Mouse (Mus musculus): ENCODE data around the gene Tead2.

The Tead2 gene

DNA sequence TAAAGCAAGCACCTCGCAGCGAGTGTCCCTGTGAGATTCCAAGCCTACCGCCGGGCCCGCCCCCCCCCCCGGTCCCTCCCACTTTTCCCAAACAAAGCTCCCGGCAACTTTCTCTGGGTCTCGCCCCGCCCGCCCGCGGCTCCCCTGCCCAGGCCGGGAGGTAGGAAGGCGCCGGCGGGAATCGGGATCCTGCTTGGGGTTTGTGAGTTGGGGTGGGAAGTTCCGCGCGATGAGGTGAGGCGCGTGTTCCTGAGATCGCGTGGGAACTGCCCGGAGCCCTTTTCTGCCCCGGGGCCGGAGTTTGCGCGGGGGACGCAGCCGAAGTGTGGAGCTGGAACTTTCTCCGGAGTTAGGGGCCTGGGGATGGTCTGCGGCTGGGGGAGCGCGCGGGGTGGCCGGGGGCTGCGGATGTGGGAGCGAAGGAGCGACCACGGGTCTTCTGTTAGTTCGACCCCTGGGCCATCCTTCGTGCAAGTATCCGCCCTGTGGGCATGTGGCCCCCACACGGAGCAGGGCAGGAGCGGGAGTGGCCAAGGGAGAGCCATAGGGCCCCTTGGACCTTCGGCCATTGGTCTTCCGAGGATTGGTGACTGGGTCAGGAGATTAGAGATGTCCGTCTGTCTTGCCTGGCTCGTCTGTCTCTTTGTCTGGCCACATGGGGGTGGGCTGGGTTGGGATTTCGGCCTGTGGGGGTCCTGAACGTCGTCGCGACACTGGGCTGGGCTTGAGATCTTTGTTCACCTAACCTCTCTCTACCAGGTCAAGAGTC lies at the start of gene Tead2:
Gene Tead2 (plus strand): TSS at position 81 of the 769 bp plus-strand sequence.
- peak; percentile 46 to 73 for DNase-seq

DNA sequence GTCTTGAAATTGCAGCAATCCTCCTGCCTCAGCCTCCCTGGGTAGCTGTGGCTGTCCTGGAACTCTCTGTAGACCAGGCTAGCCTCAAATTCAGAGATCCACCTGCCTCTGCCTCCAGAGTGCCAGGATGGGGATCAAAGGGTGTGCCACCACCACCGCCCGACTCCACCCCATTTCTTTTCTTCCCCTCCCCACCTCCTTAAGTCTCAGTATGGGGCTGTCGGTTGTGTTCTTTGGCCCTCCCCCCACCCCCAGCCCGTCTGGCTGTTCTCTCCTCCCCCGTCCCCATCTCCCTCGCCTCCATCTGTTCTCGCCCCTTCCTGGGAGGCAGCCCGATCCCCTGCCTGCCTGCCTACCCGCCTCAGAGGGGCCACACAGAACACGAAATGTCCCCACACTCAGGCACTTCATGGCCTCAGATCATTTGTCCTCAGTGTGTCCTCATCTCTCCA lies 48.6 kb upstream of the Tead2 start:
- no peak for DNase-seq

DNA sequence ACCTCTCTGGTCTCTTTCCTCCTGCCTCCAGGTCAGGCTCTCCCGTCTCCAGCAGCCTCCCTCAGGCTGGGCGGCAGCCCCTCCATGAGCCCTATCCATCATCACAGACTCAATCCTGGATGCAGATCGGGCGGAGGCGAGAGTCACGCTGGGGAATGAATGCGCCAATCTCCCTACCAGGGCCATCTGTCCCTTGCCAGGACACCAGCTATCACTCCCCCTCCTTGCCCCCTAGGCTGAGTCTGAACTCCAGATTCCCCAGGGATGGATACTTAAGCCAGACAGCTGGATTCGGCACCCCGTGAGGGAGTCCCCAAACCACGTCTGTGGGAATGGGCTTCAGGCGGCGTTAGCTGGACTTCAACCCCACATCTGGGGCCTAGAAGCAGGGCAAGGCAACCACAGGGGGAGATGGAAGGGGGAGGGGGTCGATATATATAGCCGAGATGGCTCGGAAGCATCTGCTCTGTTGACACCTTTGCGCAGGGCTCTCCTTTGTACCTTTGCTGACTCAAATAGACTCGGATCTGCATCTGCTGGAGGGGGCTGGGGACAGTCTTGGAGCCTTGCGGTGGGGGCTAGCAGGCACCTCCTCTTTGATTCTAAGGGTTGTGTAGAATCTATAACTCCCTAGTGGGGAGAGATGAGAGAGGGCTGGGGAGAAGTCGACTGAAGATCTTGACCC lies 47.6 kb upstream of the Tead2 start:
- DNase-seq: no peak

DNA sequence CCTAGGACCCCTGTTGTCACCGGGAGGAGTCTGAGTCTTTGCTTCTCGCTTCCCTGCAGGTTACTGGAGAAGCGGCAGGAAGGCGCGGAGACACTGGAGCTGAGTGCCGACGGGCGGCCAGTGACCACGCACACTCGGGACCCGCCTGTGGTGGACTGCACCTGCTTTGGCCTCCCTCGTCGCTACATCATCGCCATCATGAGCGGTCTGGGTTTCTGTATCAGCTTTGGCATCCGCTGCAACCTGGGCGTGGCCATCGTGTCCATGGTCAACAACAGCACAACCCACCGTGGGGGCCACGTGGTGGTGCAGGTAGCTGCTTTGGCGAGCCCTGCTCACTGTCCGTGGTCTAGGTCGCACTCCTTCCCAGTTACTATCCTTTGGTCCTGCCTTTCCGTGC lies 46.9 kb upstream of the Tead2 start:
- no peak for DNase-seq

DNA sequence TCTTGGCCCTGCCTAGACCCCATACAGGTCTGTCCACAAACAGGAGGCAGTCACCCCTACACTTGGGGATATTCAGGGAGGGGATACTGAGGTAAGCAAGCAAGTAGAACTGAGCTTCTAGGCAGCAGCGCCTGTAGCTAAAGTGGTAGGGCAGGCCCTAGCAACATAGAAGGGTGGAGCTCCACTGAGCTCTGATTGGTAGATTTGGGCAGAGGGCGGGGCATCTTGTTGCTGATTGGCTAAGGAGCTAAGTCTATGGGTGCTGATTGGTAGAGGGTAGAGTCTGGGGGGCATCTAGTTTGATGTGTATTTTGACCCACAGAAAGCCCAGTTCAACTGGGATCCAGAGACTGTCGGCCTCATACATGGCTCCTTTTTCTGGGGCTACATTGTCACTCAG lies 46.1 kb upstream of the Tead2 start:
- DNase-seq: no peak

DNA sequence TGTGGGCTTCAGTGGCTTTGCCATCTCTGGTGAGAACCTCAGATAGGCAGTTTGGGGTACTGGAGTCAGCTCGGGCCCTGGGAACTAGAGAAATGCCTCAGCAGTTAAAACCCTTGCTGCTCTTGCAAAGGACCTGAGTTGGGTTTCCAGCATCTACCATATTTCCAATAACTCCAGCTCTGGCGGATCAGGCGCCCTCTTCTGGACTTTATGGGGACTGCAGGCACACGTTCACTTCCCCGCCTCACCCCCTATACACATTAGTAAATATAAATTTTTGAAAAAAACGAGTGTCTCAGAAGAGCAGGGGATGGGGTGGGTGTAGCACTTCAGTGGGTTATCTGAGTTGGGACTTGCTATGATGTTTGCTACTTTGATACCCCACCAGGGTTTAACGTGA lies 42.6 kb upstream of the Tead2 start:
- DNase-seq: peak in 1 of 2 experiments; percentile 50

DNA sequence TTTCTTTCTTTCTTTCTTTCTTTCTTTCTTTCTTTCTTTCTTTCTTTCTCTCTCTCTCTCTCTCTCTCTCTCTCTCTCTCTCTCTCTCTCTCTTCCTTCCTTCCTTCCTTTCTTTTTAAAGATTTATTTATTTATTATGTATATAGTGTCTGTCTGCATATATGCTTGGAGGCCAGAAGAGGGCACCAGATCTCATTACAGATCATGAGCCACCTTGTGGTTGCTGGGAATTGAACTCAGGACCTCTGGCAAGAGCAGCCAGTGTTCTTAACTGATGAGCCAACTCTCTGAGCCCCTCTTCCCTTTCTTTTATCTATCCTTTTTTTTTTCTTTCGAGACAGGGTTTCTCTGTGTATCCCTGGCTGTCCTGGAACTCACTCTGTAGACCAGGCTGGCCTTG lies 41.8 kb upstream of the Tead2 start:
- peak in 1 of 2 experiments; percentile 24 for DNase-seq

DNA sequence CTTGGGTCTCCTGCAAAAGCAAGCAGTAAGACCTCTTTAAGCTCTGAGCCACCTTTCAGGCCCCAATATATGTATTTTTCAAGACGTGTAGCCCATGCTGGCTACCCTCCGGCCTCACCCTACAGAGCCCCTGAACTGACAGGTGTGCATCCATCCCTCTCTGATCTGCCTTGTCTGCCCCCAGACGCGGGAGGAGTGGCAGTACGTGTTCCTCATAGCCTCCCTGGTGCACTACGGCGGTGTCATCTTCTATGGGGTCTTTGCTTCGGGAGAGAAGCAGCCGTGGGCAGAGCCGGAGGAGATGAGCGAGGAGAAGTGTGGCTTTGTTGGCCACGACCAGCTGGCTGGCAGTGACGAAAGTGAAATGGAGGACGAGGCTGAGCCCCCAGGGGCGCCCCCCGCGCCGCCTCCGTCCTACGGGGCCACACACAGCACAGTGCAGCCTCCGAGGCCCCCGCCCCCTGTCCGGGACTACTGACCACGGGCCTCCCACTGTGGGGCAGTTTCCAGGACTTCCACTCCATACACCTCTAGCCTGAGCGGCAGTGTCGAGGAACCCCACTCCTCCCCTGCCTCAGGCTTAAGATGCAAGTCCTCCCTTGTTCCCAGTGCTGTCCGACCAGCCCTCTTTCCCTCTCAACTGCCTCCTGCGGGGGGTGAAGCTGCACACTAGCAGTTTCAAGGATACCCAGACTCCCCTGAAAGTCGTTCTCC lies 40.8 kb upstream of the Tead2 start:
- DNase-seq: no peak

DNA sequence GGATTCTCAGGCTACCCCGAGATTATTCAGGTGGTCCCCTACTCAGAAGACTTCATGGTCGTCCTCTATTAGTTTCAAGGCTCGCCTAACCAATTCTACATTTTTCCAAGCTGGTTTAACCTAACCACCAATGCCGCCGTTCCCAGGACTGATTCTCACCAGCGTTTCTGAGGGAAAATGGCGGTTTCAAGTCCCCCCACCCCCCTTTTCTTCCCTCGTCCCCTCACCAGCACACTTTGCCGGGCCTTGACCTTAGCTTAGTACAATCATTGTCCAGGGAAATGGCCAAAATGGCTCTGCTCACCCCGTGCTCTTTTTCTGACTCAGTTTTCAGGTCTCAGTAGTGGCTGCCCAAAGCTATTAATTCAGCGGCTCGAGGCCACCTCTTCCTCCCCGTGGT lies 40.2 kb upstream of the Tead2 start:
- no peak for DNase-seq

DNA sequence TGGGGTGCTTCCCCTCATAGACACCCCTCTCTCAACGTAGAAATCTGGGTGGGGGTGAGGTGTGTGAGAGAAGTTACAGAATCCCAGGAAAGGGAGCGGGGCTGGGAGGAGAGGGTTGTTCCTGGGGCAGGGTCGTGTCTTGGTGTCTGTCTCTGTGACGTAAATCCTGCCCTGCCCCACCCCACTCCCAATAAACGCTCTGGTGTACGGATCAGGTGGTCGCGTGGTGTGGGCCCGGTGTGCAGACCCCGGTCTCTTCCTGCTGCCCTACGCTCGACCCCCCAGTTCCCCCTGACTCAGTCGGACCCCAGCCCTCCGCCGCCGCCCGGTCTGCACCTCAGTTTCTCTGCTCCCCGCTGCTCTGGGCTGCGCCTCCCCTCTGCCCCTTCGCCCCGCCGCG lies 39.6 kb upstream of the Tead2 start:
- DNase-seq: no peak

DNA sequence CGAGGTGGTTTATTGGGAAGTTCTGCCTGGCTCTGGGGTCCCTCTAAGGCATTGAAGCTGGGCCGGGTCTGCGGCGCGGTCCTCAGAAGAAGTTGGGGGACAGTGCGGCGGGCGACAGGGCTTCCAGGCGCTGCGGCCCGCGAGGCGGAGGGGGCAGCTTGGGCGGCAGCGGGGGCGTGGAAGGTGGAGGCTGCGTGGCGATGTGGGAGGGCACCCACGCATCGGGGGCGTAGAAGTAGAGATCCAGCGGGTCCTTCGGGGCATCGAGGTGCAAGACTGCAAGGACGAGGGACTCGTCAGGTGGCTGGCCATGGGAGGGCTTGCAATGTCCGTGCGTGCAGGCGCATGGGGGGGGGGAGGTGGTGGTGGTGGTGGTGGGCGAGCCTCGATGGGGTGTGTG lies 39.2 kb upstream of the Tead2 start:
- no peak for DNase-seq

DNA sequence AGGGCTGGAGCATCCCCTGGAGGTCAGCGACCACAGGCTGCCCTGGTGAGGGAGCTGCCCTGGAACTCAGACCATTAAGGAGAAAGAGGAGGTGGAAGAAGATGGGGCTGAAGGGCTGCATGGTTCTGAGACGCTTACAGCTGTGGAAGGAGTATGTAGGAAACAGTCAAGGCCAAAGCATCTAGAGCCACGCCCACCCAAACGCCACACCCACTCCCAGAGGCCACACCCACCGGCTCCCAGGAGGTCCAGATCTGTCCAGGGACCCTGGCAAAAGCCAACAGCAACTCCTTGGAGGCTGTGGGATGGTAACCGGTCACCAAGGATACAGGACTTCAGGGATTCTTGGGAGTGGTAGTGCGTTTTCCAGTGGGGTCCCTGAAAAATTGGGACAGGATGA lies 37.0 kb upstream of the Tead2 start:
- DNase-seq: no peak

DNA sequence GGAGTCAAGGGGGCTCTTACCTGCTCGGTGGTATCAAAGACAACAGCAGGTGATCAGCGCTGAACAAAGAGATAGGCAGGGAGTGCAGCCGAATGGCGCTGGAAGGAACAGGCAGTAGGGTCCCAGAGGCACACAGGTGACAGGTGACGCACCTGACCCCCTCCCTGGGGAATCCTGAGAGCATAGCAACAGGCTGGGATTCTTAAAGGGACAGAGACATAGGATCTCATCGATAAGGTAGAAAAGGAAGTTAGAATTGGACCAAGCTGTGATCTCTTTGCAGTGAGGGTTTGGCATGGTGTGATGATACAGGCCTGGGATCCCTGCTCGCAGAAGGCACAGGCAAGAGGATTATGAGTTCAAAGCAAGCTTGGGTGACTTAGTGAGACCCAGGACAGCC lies 36.1 kb upstream of the Tead2 start, which contains the start of gene Gfy:
Gene Gfy (minus strand): TSS at position 101 of the 400 bp plus-strand sequence.
- no peak for DNase-seq

DNA sequence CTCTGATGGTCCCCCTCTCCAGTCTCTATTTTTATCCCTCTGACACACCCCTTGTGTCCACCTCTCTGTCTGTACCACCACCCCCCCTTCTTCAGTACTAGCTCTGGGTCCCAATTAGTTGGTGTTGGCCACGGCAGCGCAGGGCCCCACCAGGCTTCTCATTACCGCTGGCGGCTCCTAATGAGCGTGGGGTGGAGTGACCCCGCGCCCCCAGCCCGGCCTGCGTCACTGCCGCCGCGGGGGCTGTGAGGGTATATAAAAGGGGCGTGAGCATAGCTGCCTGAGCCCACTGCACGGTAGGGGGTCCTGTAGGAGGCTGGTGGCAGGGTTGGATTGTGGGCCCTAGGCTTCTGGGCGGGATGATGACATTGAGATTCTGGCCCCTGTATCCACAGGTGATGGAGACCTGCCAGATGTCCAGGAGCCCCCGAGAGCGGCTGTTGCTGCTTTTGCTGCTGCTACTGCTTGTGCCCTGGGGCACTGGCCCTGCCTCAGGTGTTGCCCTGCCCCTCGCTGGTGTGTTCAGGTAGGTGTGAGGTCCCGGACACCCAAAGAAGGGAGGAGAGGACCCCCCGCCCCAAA lies 34.6 kb upstream of the Tead2 start, which contains the start of gene Pth2:
Gene Pth2 (plus strand): TSS at position 100 of the 582 bp plus-strand sequence.
- DNase-seq: no peak

DNA sequence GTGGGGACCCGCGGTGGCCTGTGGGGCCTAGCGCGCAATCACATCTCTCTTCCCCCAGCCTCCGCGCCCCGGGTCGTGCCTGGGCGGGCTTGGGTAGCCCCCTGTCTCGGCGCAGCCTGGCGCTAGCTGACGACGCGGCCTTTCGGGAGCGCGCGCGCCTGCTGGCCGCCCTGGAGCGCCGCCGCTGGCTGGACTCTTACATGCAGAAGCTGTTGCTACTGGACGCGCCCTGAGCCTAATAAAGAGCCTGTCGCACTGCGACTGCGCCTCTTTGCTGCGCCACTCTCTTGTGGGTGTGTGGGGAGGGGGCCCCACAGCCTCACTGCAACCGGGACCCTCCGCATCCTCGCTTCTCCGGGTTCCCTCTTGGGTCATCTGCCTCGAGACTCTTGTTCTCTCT lies 34.0 kb upstream of the Tead2 start:
- peak in 1 of 2 experiments; percentile 38 for DNase-seq

DNA sequence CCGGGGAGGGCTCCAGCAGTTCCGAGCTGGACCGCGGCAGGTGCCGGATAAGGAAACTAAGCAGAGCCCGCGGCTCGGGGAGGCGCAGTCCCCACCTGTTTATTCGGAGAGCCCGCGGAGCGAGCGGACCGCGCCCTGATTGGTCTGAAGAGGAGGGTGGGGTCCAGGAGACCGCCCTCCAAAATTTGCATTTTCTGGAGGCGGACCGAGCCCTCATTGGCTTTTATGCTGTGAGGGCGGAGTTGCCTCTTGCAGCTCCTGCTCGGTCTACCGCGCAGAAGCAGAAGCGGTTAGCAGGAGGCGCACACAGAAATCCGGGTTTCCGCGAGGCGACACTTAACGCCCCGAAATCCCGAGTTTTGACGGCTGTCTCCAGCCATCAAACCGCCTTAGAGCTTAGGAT lies 33.4 kb upstream of the Tead2 start:
- DNase-seq: peak; percentile 92 to 94

DNA sequence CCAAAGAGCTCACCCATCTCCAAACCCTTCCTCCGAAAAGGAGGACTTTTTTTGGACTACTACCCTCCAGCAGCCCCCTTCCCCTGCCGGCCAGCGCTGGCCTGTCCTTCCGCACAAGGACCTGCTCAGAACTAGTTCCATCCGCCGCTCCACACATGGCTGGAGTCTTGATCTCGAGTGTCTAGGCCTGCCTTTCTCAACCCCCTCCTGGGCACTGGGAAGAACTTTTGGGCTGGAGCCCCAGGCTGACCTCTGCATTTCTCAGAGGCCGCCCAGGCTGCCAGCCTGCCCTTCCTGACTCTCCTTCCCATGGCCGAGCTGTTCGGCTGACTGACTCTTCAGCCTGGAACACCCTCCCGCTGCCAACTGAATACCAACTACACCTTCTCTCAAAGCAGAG lies 32.9 kb upstream of the Tead2 start:
- DNase-seq: peak; percentile 40 to 41

DNA sequence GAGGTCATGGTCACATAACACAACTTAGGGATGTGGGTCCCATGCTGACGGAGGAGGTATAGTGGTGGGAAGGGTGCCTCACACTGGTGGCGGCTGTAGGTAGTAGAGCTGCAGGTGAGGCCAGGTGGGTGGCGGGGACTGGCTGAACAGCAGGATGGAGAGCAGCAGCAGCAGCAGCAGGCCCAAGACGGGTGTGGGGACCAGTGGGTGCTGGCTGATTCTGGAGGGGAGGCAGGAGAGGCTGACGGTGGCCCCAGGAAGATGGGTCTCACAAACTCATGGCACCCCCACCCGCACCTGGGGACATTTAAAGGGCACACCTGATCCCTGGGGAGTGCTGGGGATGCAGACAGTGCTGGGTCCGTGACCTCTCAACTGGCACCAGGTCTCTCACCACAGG lies 31.9 kb upstream of the Tead2 start:
- no peak for DNase-seq

DNA sequence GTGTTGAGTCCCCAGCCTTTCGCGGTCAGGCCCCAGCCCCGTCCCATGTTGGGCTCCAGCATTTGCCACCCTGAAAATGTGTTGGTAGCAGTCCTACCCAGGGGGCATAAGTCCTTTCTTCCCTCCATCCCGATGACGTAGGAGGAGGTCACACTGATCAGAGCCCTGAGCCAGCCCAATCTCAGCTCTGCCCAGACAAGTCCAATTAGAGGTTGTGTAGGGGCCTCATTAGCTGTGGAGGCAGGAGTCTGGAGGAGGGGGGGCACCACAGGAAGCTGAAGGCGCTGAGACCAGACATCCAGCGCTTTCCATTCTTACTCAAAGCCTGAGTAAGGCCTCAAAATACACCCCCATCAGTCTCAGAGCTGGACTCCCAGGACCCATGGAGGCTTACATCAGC lies 29.6 kb upstream of the Tead2 start:
- no peak for DNase-seq

DNA sequence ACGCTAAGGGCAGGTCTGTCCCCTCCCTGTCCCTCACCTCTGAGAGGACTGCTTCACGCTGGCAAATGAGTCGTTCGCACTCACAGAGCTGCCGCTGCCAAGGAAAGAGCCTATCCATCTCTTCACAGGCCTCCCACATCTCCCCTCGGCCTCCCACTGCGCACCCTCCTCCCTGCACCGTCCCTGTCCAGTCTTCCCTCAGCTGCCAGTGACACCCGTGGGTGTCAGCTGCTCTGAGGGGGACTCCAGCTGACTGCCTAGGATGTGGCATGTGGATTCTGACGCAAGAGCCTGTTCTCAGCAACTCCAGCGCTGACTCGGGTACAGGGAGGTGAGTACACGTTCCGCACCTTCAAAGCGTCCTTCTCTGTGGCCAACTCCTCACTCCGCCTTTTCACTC lies 26.0 kb upstream of the Tead2 start:
- DNase-seq: no peak

DNA sequence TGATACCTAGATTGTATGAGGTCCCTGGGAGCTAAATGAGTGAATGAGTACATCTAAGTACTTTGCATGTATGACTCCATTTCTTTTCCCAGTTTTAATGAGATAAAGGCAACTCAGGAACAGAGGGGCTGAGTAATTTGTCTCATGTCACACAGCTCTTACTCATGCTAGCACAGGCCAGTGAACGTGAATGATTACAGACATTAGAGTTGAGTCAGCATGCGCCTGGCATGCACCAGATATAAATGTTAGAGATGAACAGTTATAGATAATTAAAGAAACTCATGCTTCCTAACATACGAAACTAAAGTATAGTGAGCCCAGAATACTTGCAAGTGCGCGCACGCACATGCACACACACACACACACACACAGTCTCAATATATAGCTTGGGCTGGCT lies 25.4 kb upstream of the Tead2 start:
- DNase-seq: no peak

DNA sequence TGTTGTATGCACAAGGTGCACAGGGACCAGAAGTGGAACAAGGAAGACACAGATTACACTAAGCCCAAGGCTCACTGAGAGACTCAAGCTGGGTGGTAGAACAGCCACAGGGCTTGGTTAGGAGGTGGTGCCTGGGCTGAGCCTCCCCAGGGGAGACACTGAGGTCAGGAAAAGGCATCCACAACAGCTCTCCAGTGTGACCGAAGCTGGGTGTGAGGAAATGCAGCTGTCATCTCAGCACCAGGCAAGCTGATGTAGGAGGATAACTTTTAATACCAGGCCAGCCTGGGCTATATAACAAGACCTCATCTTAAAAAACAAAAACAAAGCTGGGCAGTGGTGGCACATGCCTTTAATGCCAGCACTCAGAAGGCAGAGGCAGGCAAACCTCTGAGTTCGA lies 24.4 kb upstream of the Tead2 start:
- no peak for DNase-seq

DNA sequence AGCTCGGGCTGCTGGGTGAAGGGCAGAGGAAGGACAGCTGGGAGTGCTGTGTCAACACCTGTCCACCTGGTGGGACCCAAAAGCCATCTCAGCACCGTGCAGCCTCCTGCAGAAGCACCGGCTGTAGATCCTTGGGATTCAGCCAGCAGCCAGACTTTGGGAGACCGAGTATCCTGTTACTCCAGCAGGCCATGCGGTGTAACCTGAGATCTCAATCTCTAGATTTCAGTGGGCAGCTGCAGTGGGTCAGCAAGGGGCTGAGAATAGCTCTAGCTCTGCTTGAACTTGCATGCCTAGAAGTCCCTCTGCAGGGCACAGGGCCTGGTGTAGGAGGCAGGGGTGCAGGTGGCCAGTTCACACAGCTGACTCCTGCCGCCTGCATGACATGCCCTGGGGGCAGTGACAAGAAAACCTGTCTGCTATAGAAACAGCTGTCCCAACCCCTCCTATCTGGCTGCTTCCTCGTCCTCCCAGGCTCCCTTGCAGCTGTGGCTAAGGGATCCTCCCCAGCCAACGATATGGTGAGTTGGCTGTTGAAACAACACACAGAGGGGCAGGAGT lies 23.7 kb upstream of the Tead2 start:
- no peak for DNase-seq

All from kidney, postnatal 36 days (tissue).